Mouse (Mus musculus) limb, embryonic 12.5 days (tissue): ENCODE data around the gene Tmod4. TPM values are rescaled to one million over a fixed set of nuclear protein-coding genes. Genes with fewer than 3 reads are reported as not detected.

ENCODE experiments used
- ATAC-seq: fragments of 200-750 bp; cut with Nextera tagmentation; 2 replicates; pipeline ENCODE4 v1.8.0; 2017; ENCODE audit warnings: low read depth, moderate TSS enrichment; ENCODE audit not compliant: insufficient number of reproducible peaks, insufficient read depth, low FRiP score, low TSS enrichment
- H3K27ac ChIP-seq: fragments of 300-500 bp; sonication (generic); 2 replicates; pipeline ENCODE4 v1.5.1; 2016; ENCODE audit warnings: mild to moderate bottlenecking, moderate library complexity
- H3K27me3 ChIP-seq: fragments of 300-500 bp; sonication (generic); 2 replicates; pipeline ENCODE4 v1.6.1; 2016; ENCODE audit warnings: mild to moderate bottlenecking, moderate library complexity
- H3K36me3 ChIP-seq: fragments of 300-500 bp; sonication (generic); 2 replicates; pipeline ENCODE4 v1.6.1; 2016; ENCODE audit warnings: mild to moderate bottlenecking, moderate library complexity
- H3K4me1 ChIP-seq: fragments of 300-500 bp; sonication (generic); replicated peaks from 2 replicates; pipeline ENCODE4 v1.6.1; 2016
- H3K4me2 ChIP-seq: fragments of 300-500 bp; sonication (generic); 2 replicates; pipeline ENCODE4 v1.6.1; 2016; ENCODE audit warnings: mild to moderate bottlenecking, moderate library complexity
- H3K4me3 ChIP-seq: fragments of 300-500 bp; sonication (generic); replicated peaks from 2 replicates; pipeline ENCODE4 v1.5.1; 2016; ENCODE audit warnings: mild to moderate bottlenecking
- H3K9ac ChIP-seq: fragments of 300-500 bp; sonication (generic); replicated peaks from 2 replicates; pipeline ENCODE4 v1.6.1; 2016; ENCODE audit warnings: mild to moderate bottlenecking, moderate library complexity
- H3K9me3 ChIP-seq: fragments of 300-500 bp; sonication (generic); 2 replicates; pipeline ENCODE4 v1.6.1; 2016; ENCODE audit warnings: mild to moderate bottlenecking, moderate library complexity
- WGBS: fragments of 180-500 bp; shearing (Covaris S2); methylation state at CpG from one replicate; pipeline ENCODE4 v1.1.7; 2016; 5-methylcytosine and 5-hydroxymethylcytosine counted together
- microRNA-seq: library from miRNA; unstranded; fragments of <30 nt; microRNA quantifications from one replicate; pipeline ENCODE4, GENCODE M21; 2017
- polyA plus RNA-seq: library from polyadenylated mRNA; unstranded; fragments of >200 nt; fragmentation: Nextera tagmentation; extraction: Ambion mirVana; gene quantifications from 2 replicates; pipeline ENCODE4 v1.2.1, GENCODE M21; 2016

Gene Tmod4
- polyA plus RNA-seq, 1 experiment from 2014 or later, result 1.4 TPM

DNA sequence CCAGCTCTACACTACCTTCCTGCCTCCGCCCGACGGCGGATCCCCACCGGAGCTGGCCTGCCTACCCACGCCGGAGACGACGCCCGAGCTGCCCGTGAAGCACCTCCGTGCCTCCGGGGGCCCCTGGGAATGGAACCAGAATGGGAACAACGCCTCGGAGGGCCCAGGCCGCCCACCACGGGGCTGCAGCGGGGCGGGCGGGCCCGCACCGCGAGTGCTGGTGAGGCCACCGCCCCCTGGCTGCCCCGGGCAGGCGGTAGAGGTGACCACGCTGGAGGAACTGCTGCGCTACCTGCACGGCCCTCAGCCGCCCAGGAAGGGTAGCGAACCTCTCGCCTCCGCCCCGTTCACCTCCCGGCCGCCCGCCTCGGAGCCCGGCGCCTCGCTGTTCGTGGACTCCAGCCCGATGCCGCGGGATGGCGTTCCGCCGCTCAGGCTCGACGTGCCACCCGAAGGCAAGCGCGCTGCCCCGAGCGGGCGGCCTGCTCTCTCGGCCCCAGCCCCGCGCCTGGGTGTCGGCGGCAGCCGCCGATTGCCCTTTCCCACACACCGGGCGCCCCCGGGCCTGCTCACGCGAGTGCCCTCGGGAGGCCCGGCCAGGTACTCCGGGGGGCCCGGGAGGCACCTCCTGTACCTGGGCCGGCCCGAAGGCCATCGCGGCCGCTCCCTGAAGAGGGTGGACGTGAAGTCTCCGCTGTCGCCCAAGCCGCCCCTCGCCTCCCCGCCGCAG is 48.4 kb downstream of the Tmod4 start:
- 0 out of 2 replicates have a peak, but pooled peaks have one; percentile 12 for ATAC-seq
- Histone ChIP-seq H3K4me3 (peak overlapping the region; percentile 28), H3K4me2 (peak overlapping the region; percentile 48), H3K36me3 (peaks cover 60% of the 10 kb centered on the region), H3K9ac (peak overlapping the region; percentile 40), H3K4me1 (peaks cover 19% of the 10 kb centered on the region), H3K27me3 (peaks cover 53% of the 10 kb centered on the region), H3K27ac (no peak overlapping the region), H3K9me3 (no peaks in the 10 kb centered on the region)
- WGBS, result 20% methylated on average over 83 of the region's 84 CpGs

DNA sequence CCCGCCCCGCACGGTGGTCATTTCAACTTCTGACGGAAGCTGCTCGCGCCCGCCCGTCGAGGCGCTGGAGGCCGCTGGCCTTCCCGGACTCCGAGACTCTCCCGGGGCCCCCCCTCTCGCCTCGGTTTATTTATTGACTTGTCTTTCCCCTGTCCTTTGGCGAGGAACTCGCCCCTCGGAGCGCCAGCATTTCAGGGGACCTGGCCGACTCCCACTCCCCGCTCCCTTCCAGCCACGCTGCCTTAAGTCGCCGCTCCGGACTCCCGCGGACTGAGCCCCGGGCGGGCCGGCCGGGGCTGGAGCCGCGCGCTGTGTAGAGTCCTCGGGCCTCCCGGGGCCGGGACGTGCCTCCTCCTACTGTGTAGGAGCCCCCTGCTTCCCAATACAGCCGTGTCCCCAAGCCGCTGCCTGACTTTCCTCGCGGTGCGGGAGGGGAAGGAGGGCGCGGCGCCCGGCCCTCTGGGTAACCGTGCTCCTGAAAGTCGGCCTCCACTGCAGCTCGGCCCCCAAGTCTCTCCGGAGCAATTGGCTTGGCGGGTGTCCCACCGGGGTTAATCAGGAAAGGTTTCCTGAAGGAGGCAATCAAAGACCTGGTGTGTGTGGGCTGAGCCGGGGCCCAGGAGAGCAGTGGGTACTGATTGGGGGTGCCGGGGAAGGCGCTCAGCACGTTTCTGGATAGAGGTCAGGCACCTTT is 49.1 kb downstream of the Tmod4 start:
- peak; percentile 49; the same call in 1 of the 2 replicates for ATAC-seq
- Histone ChIP-seq H3K27ac (no peak overlapping the region), H3K27me3 (peaks cover 53% of the 10 kb centered on the region), H3K9ac (peak overlapping the region; percentile 40), H3K4me2 (peak overlapping the region; percentile 48), H3K9me3 (no peaks in the 10 kb centered on the region), H3K4me3 (peak overlapping the region; percentile 28), H3K4me1 (peaks cover 19% of the 10 kb centered on the region), H3K36me3 (peaks cover 53% of the 10 kb centered on the region)
- 6% methylated on average over 58 of the region's 58 CpGs for WGBS

DNA sequence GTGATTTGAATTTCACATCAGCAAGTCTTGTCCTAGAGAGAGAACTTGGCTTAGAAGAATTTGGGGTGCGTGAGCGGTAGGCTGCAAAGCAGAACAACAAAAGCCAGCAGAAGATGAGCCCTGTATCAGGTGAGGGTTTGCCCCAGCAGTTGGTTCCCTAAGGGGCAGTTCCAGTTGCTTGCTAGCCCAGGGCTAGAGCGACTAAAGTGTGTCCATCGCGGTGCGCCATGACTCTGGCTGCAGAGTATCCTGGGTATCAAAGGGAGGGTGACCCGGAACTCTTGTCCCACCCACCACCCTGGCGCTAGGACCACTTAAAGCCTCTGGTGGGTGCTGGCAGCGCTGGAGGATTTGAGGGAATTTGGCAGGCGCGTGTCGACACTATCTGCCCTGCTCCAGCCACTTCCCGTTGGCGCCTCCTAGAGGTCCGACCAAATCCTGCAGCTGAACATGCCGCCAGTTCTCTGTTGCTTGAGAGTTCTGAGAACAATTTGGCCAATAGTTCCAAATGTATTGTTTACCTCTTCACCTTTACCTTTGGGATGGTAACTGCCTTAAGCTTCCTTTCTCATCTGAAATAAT is 49.8 kb downstream of the Tmod4 start:
- ATAC-seq, result no peak

DNA sequence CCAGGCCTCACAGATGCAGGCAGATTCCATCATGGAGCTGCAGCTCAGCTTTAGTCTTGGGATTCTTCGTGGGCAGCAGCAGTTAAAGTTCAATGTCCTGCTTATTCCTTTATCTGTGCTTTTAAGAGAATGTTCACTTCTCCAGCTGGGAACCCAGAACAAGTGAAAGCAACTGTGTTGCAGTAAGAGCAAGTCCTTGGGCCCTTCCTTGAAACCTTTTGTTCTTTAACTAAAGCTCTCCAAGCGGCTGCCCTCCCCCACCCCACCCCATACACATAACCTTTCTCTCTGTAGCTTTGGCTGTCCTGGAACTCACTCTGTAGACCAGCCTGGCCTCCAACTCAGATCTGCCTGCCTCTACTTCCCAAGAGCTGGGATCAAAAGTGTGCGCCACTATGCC is 52.2 kb downstream of the Tmod4 start:
- Histone ChIP-seq H3K4me3 (no peak overlapping the region), H3K4me1 (peaks cover 19% of the 10 kb centered on the region), H3K36me3 (peaks cover 22% of the 10 kb centered on the region), H3K9me3 (no peaks in the 10 kb centered on the region), H3K27me3 (peaks cover 27% of the 10 kb centered on the region), H3K27ac (no peak overlapping the region), H3K4me2 (no peak overlapping the region), H3K9ac (no peak overlapping the region)
- 75% methylated on average over 3 of the region's 3 CpGs for WGBS
- no peak for ATAC-seq

More for the DNA sequence above, 49.8 kb downstream of the Tmod4 start:
- H3K4me3 ChIP-seq, result peak overlapping the region; percentile 28; the same call in 1 of the 2 replicates
- H3K9me3 ChIP-seq, result no peaks in the 10 kb centered on the region
- no peak overlapping the region for H3K9ac ChIP-seq
- peaks cover 51% of the 10 kb centered on the region for H3K27me3 ChIP-seq
- H3K36me3 ChIP-seq, result peaks cover 46% of the 10 kb centered on the region
- H3K4me2 ChIP-seq, result peak overlapping the region; percentile 48
- WGBS, result 6% methylated on average over 16 of the region's 16 CpGs
- no peak overlapping the region for H3K27ac ChIP-seq
- H3K4me1 ChIP-seq, result peaks cover 19% of the 10 kb centered on the region

DNA sequence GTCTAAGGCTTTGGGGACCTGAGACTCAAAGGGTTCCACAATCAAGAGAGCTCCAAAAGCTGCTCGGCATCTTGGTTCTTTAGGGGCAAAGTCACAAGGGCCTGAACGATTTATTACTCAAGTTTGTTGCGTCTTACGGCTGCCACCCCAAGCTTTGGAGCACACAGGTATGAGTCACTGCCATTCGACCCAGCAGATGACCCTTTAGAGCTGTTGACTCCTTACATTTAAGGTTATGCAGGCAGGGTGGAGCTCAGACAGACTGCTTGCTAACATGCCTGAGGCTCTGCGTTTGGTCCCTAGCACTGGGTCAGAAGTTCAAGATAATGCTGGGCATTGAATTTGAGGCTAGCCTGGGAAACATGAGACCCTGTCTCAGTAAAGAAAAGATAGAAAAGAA is 53.3 kb downstream of the Tmod4 start:
- peaks cover 16% of the 10 kb centered on the region for H3K4me1 ChIP-seq
- no peak overlapping the region for H3K9ac ChIP-seq
- H3K9me3 ChIP-seq, result no peaks in the 10 kb centered on the region
- H3K27me3 ChIP-seq, result peaks cover 16% of the 10 kb centered on the region
- peaks cover 14% of the 10 kb centered on the region for H3K36me3 ChIP-seq
- H3K27ac ChIP-seq, result no peak overlapping the region
- H3K4me3 ChIP-seq, result no peak overlapping the region
- WGBS, result 67% methylated on average over 6 of the region's 6 CpGs
- no peak overlapping the region for H3K4me2 ChIP-seq
- ATAC-seq, result no peak

Small RNA genes within 50 kb of the gene (microRNA-seq; reads per million reads assigned to microRNA genes)
- gene Mir8099-1, result not detected

Other genes starting within 250 kb of the Tmod4 start
- gene Psmb4, start 237.5 kb upstream of the Tmod4 start, polyA plus RNA-seq, result 316 and 330 TPM in 2 replicates
- 28.9 TPM in 2 replicates for gene Selenbp1, start 191.4 kb upstream of the Tmod4 start, polyA plus RNA-seq
- gene Rfx5, start 170.4 kb upstream of the Tmod4 start, polyA plus RNA-seq, result 13.1 and 15.3 TPM in 2 replicates
- 26.6 and 28.1 TPM in 2 replicates for gene Pi4kb, start 149.7 kb upstream of the Tmod4 start, polyA plus RNA-seq
- 34.7 and 35.0 TPM in 2 replicates for gene Zfp687, start 109.0 kb upstream of the Tmod4 start, polyA plus RNA-seq
- gene Psmd4, start 81.9 kb upstream of the Tmod4 start, polyA plus RNA-seq, result 306 and 310 TPM in 2 replicates
- 24.2 and 30.5 TPM in 2 replicates for gene Pip5k1a, start 17.5 kb upstream of the Tmod4 start, polyA plus RNA-seq
- gene Vps72, start 13.5 kb upstream of the Tmod4 start, polyA plus RNA-seq, result 241 and 245 TPM in 2 replicates
- 80.7 and 83.6 TPM in 2 replicates for gene Scnm1, start 9.5 kb downstream of the Tmod4 start, polyA plus RNA-seq
- gene Lysmd1, start 9.6 kb downstream of the Tmod4 start, polyA plus RNA-seq, result 16.6 and 18.0 TPM in 2 replicates
- 1.7 and 2.2 TPM in 2 replicates for gene Tnfaip8l2, start 17.9 kb downstream of the Tmod4 start, polyA plus RNA-seq
- 23.7 and 26.4 TPM in 2 replicates for gene Sema6c, start 36.0 kb downstream of the Tmod4 start, polyA plus RNA-seq
- 15.0 and 15.9 TPM in 2 replicates for gene Gabpb2, start 93.4 kb downstream of the Tmod4 start, polyA plus RNA-seq
- 75.3 and 76.0 TPM in 2 replicates for gene Cdc42se1, start 104.3 kb downstream of the Tmod4 start, polyA plus RNA-seq
- 14.8 and 16.2 TPM in 2 replicates for gene Mllt11, start 107.7 kb downstream of the Tmod4 start, polyA plus RNA-seq
- 0.54 and 0.59 TPM in 2 replicates for gene Gm128, start 117.1 kb downstream of the Tmod4 start, polyA plus RNA-seq
- 0.75 and 1.7 TPM in 2 replicates for gene Bnipl, start 126.7 kb downstream of the Tmod4 start, polyA plus RNA-seq
- gene Mindy1, start 156.9 kb downstream of the Tmod4 start, polyA plus RNA-seq, result 36.4 and 38.7 TPM in 2 replicates
- gene Prune1, start 157.6 kb downstream of the Tmod4 start, polyA plus RNA-seq, result 25.2 and 25.9 TPM in 2 replicates
- gene Anxa9, start 182.7 kb downstream of the Tmod4 start, polyA plus RNA-seq, result 1.8 and 1.9 TPM in 2 replicates
- 158 and 170 TPM in 2 replicates for gene Cers2, start 190.3 kb downstream of the Tmod4 start, polyA plus RNA-seq
- gene Setdb1, start 232.7 kb downstream of the Tmod4 start, polyA plus RNA-seq, result 63.7 and 67.2 TPM in 2 replicates